In genomic region chr4:127935369-127935768, GRCm38 (mm10) we compare ENCODE assay signal across 10 mouse cellular contexts. TPM values are rescaled to one million over a fixed set of nuclear protein-coding genes. Genes with fewer than 3 reads are reported as not detected.
A peak's percentile ranks its signal among the peaks of the same experiment; 100 is the strongest.
DNase-seq lines count a peak whose midpoint lies in the region; ATAC-seq lines count a peak whose summit lies in the region.
"Had no signal": no experiment of that assay in that cellular context is flagged by ENCODE, and none has a peak within 500 bp of the region (broad histone marks: within the 10 kb centered on the region; RNA-seq: fewer than 3 reads in every experiment).

No protein-coding gene starts in this region.

- H3K4me2 ChIP-seq in heart, embryonic 12.5 days = no peak overlapping the region
- no peak overlapping the region for H3K4me2 ChIP-seq in midbrain, embryonic 14.5 days (ENCODE audit: low read length)
- H3K4me2 ChIP-seq in midbrain, embryonic 11.5 days = no peak overlapping the region
- H3K4me2 ChIP-seq: heart, embryonic 15.5 days had no signal

- no peaks in the 10 kb centered on the region for H3K36me3 ChIP-seq in heart, embryonic 12.5 days
- H3K36me3 ChIP-seq in midbrain, embryonic 14.5 days (ENCODE audit: control insufficient read depth, insufficient read depth, low read length) = no peaks in the 10 kb centered on the region
- no peaks in the 10 kb centered on the region for H3K36me3 ChIP-seq in midbrain, embryonic 11.5 days (ENCODE audit: control insufficient read depth, insufficient read depth, low read length)
- H3K36me3 ChIP-seq: heart, embryonic 15.5 days had no signal

- H3K27ac ChIP-seq in heart, embryonic 12.5 days (ENCODE audit: poor library complexity, severe bottlenecking) = no peak overlapping the region
- no peak overlapping the region for H3K27ac ChIP-seq in midbrain, embryonic 14.5 days (replicated peaks; ENCODE audit: low read depth, low read length)
- no peak overlapping the region for H3K27ac ChIP-seq in midbrain, embryonic 11.5 days (ENCODE audit: low read depth, low read length)
- H3K27ac ChIP-seq: heart, embryonic 15.5 days; macrophage had no signal

- intact Hi-C loops in gastrocnemius, postnatal 36 days (cut with DNase I) = no loop called here

- no peak overlapping the region for H3K9ac ChIP-seq in heart, embryonic 12.5 days
- H3K9ac ChIP-seq in midbrain, embryonic 14.5 days (replicated peaks; ENCODE audit: low read length) = no peak overlapping the region
- H3K9ac ChIP-seq in midbrain, embryonic 11.5 days (ENCODE audit: low read length) = no peak overlapping the region
- H3K9ac ChIP-seq: heart, embryonic 15.5 days had no signal

- H3K4me3 ChIP-seq in heart, embryonic 12.5 days = no peak overlapping the region
- H3K4me3 ChIP-seq in midbrain, embryonic 14.5 days (replicated peaks; ENCODE audit: low read depth, low read length) = no peak overlapping the region
- no peak overlapping the region for H3K4me3 ChIP-seq in midbrain, embryonic 11.5 days (ENCODE audit: low read depth, low read length)
- H3K4me3 ChIP-seq: heart, embryonic 15.5 days had no signal

- ATAC-seq in heart, embryonic 12.5 days (ENCODE audit: insufficient number of reproducible peaks, low FRiP score) = 0 out of 2 replicates have a peak, but pooled peaks have one; percentile 53
- no peak; the same call in 1 of the 2 replicates for ATAC-seq in midbrain, embryonic 14.5 days (ENCODE audit: low FRiP score, low TSS enrichment)
- ATAC-seq in midbrain, embryonic 11.5 days (ENCODE audit: low FRiP score) = no peak

- H3K27me3 ChIP-seq in heart, embryonic 12.5 days (replicated peaks) = peaks cover 7% of the 10 kb centered on the region; the same call in 1 of the 2 replicates
- H3K27me3 ChIP-seq in midbrain, embryonic 14.5 days (ENCODE audit: control insufficient read depth, insufficient read depth, low read length) = no peaks in the 10 kb centered on the region
- H3K27me3 ChIP-seq in midbrain, embryonic 11.5 days (ENCODE audit: control insufficient read depth, insufficient read depth, low read length) = no peaks in the 10 kb centered on the region
- H3K27me3 ChIP-seq: heart, embryonic 15.5 days had no signal

- 43% methylated on average over 3 of the region's 3 CpGs for WGBS in heart, embryonic 12.5 days
- WGBS in midbrain, embryonic 14.5 days = 60% methylated on average over 3 of the region's 3 CpGs
- WGBS in midbrain, embryonic 11.5 days = 44% methylated on average over 3 of the region's 3 CpGs

- no peaks in the 10 kb centered on the region for H3K4me1 ChIP-seq in heart, embryonic 12.5 days (replicated peaks)
- H3K4me1 ChIP-seq in midbrain, embryonic 14.5 days (ENCODE audit: control insufficient read depth, insufficient read depth, low read length) = no peaks in the 10 kb centered on the region
- H3K4me1 ChIP-seq in midbrain, embryonic 11.5 days (ENCODE audit: control insufficient read depth, insufficient read depth, low read length) = no peaks in the 10 kb centered on the region
- H3K4me1 ChIP-seq: heart, embryonic 15.5 days had no signal

- DNase-seq in heart, adult 11 months = no peak
- peak; percentile 57 for DNase-seq in midbrain, embryonic 14.5 days
- DNase-seq in midbrain, embryonic 11.5 days (ENCODE audit: low spot score, missing footprints) = no peak
- peak; percentile 61 for DNase-seq in embryo, embryonic 10 days (ENCODE audit: low spot score)
- peak; percentile 12 for DNase-seq in lung, postnatal 14 days
- DNase-seq in spleen, postnatal 14 days (ENCODE audit: low spot score in 2 of 2) = no peak
- DNase-seq in gastrocnemius, postnatal 36 days = no peak

- H3K9me3 ChIP-seq in heart, embryonic 12.5 days (replicated peaks) = no peaks in the 10 kb centered on the region
- H3K9me3 ChIP-seq in midbrain, embryonic 14.5 days (ENCODE audit: control insufficient read depth, low read length) = no peaks in the 10 kb centered on the region
- no peaks in the 10 kb centered on the region for H3K9me3 ChIP-seq in midbrain, embryonic 11.5 days (ENCODE audit: control insufficient read depth, low read length)
- H3K9me3 ChIP-seq: heart, embryonic 15.5 days had no signal

RNA-seq across cellular contexts. Expression of gene CK137956, which starts 35.4 kb away (rescaled TPM):
- not detected in 2 replicates for polyA plus RNA-seq in heart, embryonic 12.5 days (2016; fragmentation: Nextera tagmentation; extraction: Ambion mirVana)
- 1.00 and 1.1 TPM in 2 replicates for polyA plus RNA-seq in midbrain, embryonic 14.5 days (2014; fragmentation: Nextera tagmentation; extraction: Ambion mirVana)
- polyA plus RNA-seq in midbrain, embryonic 11.5 days (2014; fragmentation: Nextera tagmentation; extraction: Ambion mirVana) = 0.75 and 0.99 TPM in 2 replicates
- not detected for total RNA-seq in gastrocnemius, postnatal 36 days (2021)
- polyA plus RNA-seq: heart, embryonic 15.5 days; macrophage had no signal

RNA-seq across cellular contexts. Expression of gene Csmd2, which starts 52.3 kb away (rescaled TPM):
- 0.06 TPM in 1 of 2 replicates, not detected in the other for polyA plus RNA-seq in heart, embryonic 12.5 days (2016; fragmentation: Nextera tagmentation; extraction: Ambion mirVana)
- polyA plus RNA-seq in midbrain, embryonic 14.5 days (2014; fragmentation: Nextera tagmentation; extraction: Ambion mirVana) = 9.8 and 13.5 TPM in 2 replicates
- 1.6 and 1.8 TPM in 2 replicates for polyA plus RNA-seq in midbrain, embryonic 11.5 days (2014; fragmentation: Nextera tagmentation; extraction: Ambion mirVana)
- not detected for total RNA-seq in gastrocnemius, postnatal 36 days (2021)
- polyA plus RNA-seq: macrophage had no signal

Comparison
In these comparisons a context has a peak if more than half of its experiments do, and no peak if none do; other contexts are left out.
1. DNase-seq: peak in midbrain, embryonic 14.5 days (single experiment), embryo, embryonic 10 days (single experiment) and lung, postnatal 14 days (single experiment); none in heart, adult 11 months (single experiment), midbrain, embryonic 11.5 days (single experiment), spleen, postnatal 14 days (0 of 2) and gastrocnemius, postnatal 36 days (0 of 2).